Mouse (Mus musculus) cerebellum, postnatal 10 days (tissue): ENCODE results near the gene Slc16a5.

ENCODE experiments used
- DNase-seq, 2 experiments: peaks; one replicate each; pipeline ENCODE4 v3.0.0; 2021; ENCODE audit warnings: mixed read lengths in 2 of 2

The Slc16a5 gene

DNA sequence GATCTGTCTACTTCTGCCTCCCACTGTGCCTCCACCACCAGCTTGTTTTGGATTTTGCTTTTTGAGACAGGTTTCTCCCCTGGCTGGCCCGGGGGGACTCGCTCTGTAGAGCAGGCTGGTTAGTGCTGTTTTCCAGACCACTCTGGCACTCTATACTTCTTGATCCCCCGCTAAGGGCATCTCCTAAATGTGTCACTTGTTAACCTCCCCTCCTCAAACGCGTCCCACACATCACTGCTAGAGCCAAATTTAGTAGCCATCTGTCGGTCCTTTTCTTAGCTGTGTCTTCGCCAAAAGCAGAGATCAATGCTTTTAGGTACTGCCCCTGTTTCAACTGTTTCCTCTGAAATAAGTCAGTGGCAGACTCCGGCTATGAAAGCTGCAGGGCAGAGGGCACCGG lies 56.4 kb downstream of the Slc16a5 start:
- peak; percentile 36 to 42 for DNase-seq

DNA sequence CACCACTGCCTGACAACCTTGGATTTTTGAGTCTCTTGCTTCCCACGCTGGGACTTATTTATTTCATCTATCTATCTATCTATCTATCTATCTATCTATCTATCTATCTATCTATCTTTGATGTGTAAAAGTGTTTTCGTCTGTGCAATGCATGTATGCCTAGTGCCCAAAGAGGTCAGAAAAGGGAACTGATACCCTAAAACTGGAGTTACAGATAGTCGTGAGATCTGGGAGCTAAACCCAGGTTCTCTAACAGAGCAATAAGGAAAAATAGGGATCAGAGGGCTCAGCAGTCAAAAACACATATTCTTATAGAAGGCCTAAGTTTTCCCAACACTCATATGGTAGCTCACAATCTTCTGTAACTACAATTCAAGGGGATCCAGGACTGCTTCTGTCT lies 57.3 kb downstream of the Slc16a5 start:
- DNase-seq = no peak

DNA sequence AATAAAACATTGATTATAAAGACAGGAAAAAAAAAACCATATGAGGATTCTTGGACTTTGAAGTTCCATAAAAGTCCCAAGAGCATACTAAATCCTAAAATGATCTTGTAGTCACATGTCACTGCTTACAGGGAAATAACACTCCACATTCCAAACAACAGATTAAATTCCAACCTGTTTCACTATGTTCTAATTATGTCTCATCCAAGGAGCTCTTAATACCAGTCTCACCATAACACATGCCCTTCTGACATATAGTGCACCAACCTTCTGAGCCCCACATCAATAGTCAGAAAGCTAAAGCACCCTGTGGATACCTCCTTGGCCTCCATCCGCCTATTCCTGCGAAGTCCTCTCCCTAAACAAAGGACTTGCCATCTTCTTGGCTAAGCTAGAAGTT lies 57.9 kb downstream of the Slc16a5 start:
- no peak for DNase-seq

DNA sequence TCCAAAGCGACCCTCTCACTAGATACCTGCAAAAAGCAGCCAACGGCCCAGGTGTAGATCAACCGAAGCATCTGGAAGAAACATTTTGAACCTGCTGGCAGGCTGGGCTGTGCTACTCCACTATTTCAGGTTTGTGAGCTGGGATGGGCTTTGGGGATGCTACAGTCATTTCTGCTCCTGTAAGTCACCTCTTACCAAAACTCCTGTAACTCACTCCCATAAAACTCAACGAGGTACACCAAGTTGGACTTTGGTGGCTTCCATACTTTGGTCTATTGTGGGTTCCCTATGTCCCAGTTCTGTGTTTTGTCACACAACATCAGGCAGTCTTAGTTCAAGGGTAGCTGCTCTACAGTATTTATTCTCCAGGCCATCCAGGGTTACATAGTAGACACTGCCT lies 58.8 kb downstream of the Slc16a5 start:
- DNase-seq = no peak

DNA sequence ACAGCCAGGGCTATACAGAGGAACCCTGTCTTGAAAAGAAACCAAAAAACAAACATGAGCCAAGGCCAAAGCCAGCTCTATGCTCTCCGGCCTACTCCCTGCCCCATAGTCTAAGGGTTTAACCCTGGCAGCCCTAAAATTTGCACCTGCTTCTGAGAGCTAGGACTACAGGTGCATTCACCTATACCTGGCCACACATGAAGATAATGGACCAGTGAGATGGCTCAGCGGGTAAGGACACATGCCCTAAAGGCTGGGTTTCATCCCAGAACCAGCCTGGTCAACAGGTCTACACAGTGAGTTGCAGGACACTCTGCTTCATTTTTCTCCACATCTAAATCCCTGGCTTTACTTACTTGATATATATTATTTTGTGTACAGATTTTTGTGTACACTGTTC lies 60.0 kb downstream of the Slc16a5 start:
- no peak for DNase-seq

DNA sequence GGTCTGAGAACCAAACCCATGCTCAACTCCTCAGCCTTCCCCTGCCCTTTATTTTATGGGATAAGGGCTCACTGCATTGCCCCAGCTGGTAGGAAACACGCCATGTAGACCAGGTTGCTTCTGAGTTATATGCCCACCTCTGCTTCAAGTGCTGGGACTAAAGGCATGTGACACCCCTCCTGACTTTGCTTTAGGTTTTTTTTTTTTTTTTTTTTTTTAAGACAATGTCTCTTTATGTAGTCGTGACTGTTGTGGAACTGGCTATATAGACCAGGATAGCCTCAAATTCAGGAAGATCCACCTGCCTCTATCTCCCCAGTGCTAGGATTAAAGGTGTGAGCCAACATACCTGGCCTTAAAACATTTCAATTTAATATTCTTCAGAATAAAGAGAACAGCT lies 60.4 kb downstream of the Slc16a5 start:
- DNase-seq = no peak
